Mouse (Mus musculus) liver, embryonic 14.5 days (tissue): ENCODE measurements around the gene Flcn.

Experiments
- CTCF ChIP-seq: IDR thresholded peaks from 2 replicates; pipeline ENCODE4 v1.5.1; 2016; ENCODE audit warnings: antibody characterized with exemption, low read depth, control low read depth
- EP300 ChIP-seq: IDR thresholded peaks from 2 replicates; pipeline ENCODE4 v1.6.1; 2016; ENCODE audit warnings: antibody characterized with exemption, low read depth

DNA sequence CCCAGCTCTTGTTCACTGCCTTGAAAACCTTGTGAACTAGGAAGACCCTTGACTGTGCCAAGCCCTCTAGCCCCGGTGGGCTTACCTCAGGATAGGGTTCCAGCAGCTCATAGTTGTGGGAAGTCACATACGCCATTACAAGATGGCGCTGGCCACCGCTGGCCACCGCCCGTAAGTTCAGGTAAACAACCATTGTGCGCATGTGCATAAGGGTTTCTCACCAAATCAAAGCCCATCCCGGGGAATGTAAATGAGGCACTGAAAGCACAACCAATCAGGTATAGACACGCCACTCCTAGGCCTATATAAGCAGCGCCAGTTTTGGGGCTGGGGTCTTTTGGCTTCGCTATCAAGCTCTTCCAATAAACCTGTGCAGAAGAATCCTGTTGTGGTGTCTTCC is 36.5 kb upstream of the Flcn start:
- no peak for TF ChIP-seq CTCF
- no peak for TF ChIP-seq EP300
